Mouse (Mus musculus) CH12.LX (cell line): ENCODE measurements at regions not wholly inside any gene's neighbourhood (a gene's known extent, or its start where the extent isn't known, plus 50 kb on each side); places are given as distances from the start of the nearest gene placed in this dataset.
A peak's percentile ranks its signal among the peaks of the same experiment; 100 is the strongest.

Experiments used
- DNase-seq: peaks from one replicate; pipeline ENCODE4 v3.0.0-alpha.2; 2013; ENCODE audit errors: extremely low read depth
- H3K27ac ChIP-seq: 2 replicates; pipeline ENCODE4 v1.5.1; 2012; ENCODE audit warnings: low read depth, mild to moderate bottlenecking, control low read depth, moderate library complexity; ENCODE audit not compliant: insufficient read depth
- H3K27me3 ChIP-seq: replicated peaks from 2 replicates; pipeline ENCODE3; 2012; ENCODE audit warnings: inconsistent platforms
- H3K36me3 ChIP-seq, 2 experiments: replicated peaks in 1 of 2; 2 replicates each; pipeline versions ENCODE3 to v1.6.1; 2012; ENCODE audit warnings: inconsistent platforms in 1 of 2, low read length in 1 of 2, mild to moderate bottlenecking in 1 of 2, mixed read lengths in 1 of 2, moderate library complexity in 1 of 2; ENCODE audit not compliant: control insufficient read depth in 1 of 2, insufficient read depth in 1 of 2
- H3K4me1 ChIP-seq, 2 experiments: 2 replicates each; pipeline ENCODE4 v1.6.1; 2012; ENCODE audit warnings: inconsistent platforms in 1 of 2, moderate library complexity in 1 of 2; ENCODE audit not compliant: insufficient read depth in 2 of 2, control insufficient read depth in 1 of 2
- H3K4me2 ChIP-seq: 2 replicates; pipeline ENCODE4 v1.6.1; 2012; ENCODE audit warnings: low read depth, mild to moderate bottlenecking, control low read depth; ENCODE audit not compliant: poor library complexity, insufficient read depth, severe bottlenecking
- H3K4me3 ChIP-seq, 3 experiments: fragments of 150-350 bp in 1 of 3; sonication (generic) in 1 of 3; replicated peaks in 1 of 3; 2 replicates each; pipeline versions ENCODE3 to v1.5.1; 2011 to 2012; ENCODE audit warnings: low read depth in 2 of 3, low read length in 2 of 3, mild to moderate bottlenecking in 2 of 3, moderate library complexity in 2 of 3, control low read depth in 1 of 3, improper control_type of control experiment in 1 of 3, inconsistent platforms in 1 of 3, mixed read lengths in 1 of 3; ENCODE audit not compliant: poor library complexity in 1 of 3
- H3K79me2 ChIP-seq: replicated peaks from 2 replicates; pipeline ENCODE4 v1.6.1; 2012; ENCODE audit warnings: mild to moderate bottlenecking, moderate library complexity; ENCODE audit not compliant: control insufficient read depth, poor library complexity, insufficient read depth, severe bottlenecking; ENCODE audit errors: extremely low read depth
- H3K9ac ChIP-seq: 2 replicates; pipeline ENCODE4 v1.6.1; 2012; ENCODE audit warnings: low read depth, mild to moderate bottlenecking, control low read depth, moderate library complexity; ENCODE audit not compliant: insufficient read depth
- H3K9me3 ChIP-seq: replicated peaks from 2 replicates; pipeline ENCODE3; 2012; ENCODE audit warnings: low read length, inconsistent platforms, mixed read lengths
- BHLHE40 ChIP-seq: IDR thresholded peaks from 2 replicates; pipeline ENCODE4 v1.6.1; 2011; ENCODE audit warnings: mild to moderate bottlenecking, low read depth, low read length, improper control_type of control experiment
- CHD2 ChIP-seq: IDR thresholded peaks from 2 replicates; pipeline ENCODE4 v1.6.1; 2011; ENCODE audit warnings: low read length, improper control_type of control experiment
- E2F4 ChIP-seq: IDR thresholded peaks from 2 replicates; pipeline ENCODE4 v1.6.1; 2011; ENCODE audit warnings: low read depth, low read length, improper control_type of control experiment; ENCODE audit not compliant: insufficient replicate concordance
- EP300 ChIP-seq: IDR thresholded peaks from 2 replicates; pipeline ENCODE4 v1.6.1; 2011; ENCODE audit warnings: low read length, improper control_type of control experiment
- ETS1 ChIP-seq: conservative IDR thresholded peaks from 2 replicates; pipeline ENCODE4 v1.6.1; 2012; ENCODE audit warnings: low read depth, mild to moderate bottlenecking, inconsistent platforms, low read length, improper control_type of control experiment, moderate library complexity
- IRF4 ChIP-seq: IDR thresholded peaks from 2 replicates; pipeline ENCODE4 v1.6.1; 2014; ENCODE audit warnings: low read depth, mild to moderate bottlenecking, inconsistent platforms, low read length, improper control_type of control experiment
- JUN ChIP-seq: IDR thresholded peaks from 2 replicates; pipeline ENCODE4 v1.6.1; 2011; ENCODE audit warnings: low read depth, mild to moderate bottlenecking, low read length, improper control_type of control experiment, moderate library complexity; ENCODE audit not compliant: insufficient read depth
- JUND ChIP-seq: conservative IDR thresholded peaks from 2 replicates; pipeline ENCODE4 v1.6.1; 2011; ENCODE audit warnings: low read depth, low read length, improper control_type of control experiment
- KAT2A ChIP-seq: IDR thresholded peaks from 2 replicates; pipeline ENCODE4 v1.6.1; 2012; ENCODE audit warnings: low read length, improper control_type of control experiment, inconsistent platforms; ENCODE audit not compliant: insufficient replicate concordance
- MAFK ChIP-seq: IDR thresholded peaks from 2 replicates; pipeline ENCODE4 v1.6.1; 2011; ENCODE audit warnings: low read length, improper control_type of control experiment; ENCODE audit not compliant: insufficient replicate concordance
- MEF2A ChIP-seq: IDR thresholded peaks from 2 replicates; pipeline ENCODE4 v1.6.1; 2014; ENCODE audit warnings: low read depth, mild to moderate bottlenecking, inconsistent platforms, low read length, improper control_type of control experiment, borderline replicate concordance
- MXI1 ChIP-seq: IDR thresholded peaks from 2 replicates; pipeline ENCODE4 v1.6.1; 2011; ENCODE audit warnings: mild to moderate bottlenecking, low read depth, low read length, improper control_type of control experiment
- NRF1 ChIP-seq: IDR thresholded peaks from 2 replicates; pipeline ENCODE4 v1.6.1; 2014; ENCODE audit warnings: low read depth, mild to moderate bottlenecking, inconsistent platforms, low read length, improper control_type of control experiment, moderate library complexity
- PAX5 ChIP-seq: IDR thresholded peaks from 2 replicates; pipeline ENCODE4 v1.6.1; 2012; ENCODE audit warnings: low read length, inconsistent platforms, mixed read lengths
- POLR2A ChIP-seq: IDR thresholded peaks from 2 replicates; pipeline ENCODE4 v1.6.1; 2011; ENCODE audit warnings: low read depth, mild to moderate bottlenecking, improper control_type of control experiment, low read length
- RCOR1 ChIP-seq: conservative IDR thresholded peaks from 2 replicates; pipeline ENCODE4 v1.6.1; 2012; ENCODE audit warnings: low read depth, mild to moderate bottlenecking, inconsistent platforms, low read length, improper control_type of control experiment
- SIN3A ChIP-seq: IDR thresholded peaks from 2 replicates; pipeline ENCODE4 v1.6.1; 2012; ENCODE audit warnings: low read length, improper control_type of control experiment, inconsistent platforms
- SMC3 ChIP-seq: IDR thresholded peaks from 2 replicates; pipeline ENCODE4 v1.6.1; 2011; ENCODE audit warnings: low read depth, low read length, improper control_type of control experiment
- UBTF ChIP-seq: IDR thresholded peaks from 2 replicates; pipeline ENCODE4 v1.6.1; 2012; ENCODE audit warnings: low read depth, mild to moderate bottlenecking, inconsistent platforms, low read length, improper control_type of control experiment, moderate library complexity
- USF1 ChIP-seq: IDR thresholded peaks from 2 replicates; pipeline ENCODE4 v1.6.1; 2014; ENCODE audit warnings: low read depth, mild to moderate bottlenecking, inconsistent platforms, low read length, improper control_type of control experiment
- ZKSCAN1 ChIP-seq: IDR thresholded peaks from 2 replicates; pipeline ENCODE4 v1.6.1; 2012; ENCODE audit warnings: low read depth, inconsistent platforms, low read length, improper control_type of control experiment, borderline replicate concordance
- ZNF384 ChIP-seq: IDR thresholded peaks from 2 replicates; pipeline ENCODE4 v1.6.1; 2012; ENCODE audit warnings: low read depth, low read length, improper control_type of control experiment, inconsistent platforms
- dilution Hi-C: fragments of 300-500 bp; cut with MboI; formaldehyde crosslinking; loops from 2 replicates; pipeline ENCODE4 v1.14.3; 2020; ENCODE audit warnings: low sequenced_read_pairs; ENCODE audit not compliant: extremely low pct_unique_long_range_greater_than_20kb, extremely low pct_ligation_motif_present
- in situ Hi-C: fragments of 300-500 bp; cut with MboI; formaldehyde crosslinking; loops from 3 replicates; pipeline ENCODE4 v1.14.3; 2019; ENCODE audit warnings: low sequenced_read_pairs, low pct_ligation_motif_present, low pct_unique_long_range_greater_than_20kb, mixed read lengths

DNA sequence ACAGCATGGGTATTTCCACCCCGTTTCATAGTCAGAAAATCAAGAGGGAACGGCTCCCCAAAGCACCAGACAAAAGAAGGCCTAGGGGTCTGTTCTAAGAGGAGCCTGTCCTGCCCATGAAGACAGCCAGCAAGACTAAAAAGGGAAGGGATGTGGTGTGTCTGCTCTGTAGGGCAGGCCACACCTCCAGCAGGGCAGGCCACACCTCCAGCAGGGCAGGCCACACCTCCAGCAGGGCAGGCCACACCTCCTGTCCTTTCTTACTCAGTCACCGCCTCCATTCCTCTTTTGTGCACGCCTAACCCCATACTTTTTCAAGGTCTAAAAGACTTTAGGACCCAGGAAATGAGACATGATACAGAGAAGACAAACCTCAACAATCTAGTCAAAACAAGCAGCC is 69.8 kb upstream of the Blcap start:
- in situ Hi-C loops = no loop called here
- Histone ChIP-seq H3K27me3 (peaks cover 10% of the 10 kb centered on the region), H3K36me3 (no peaks in the 10 kb centered on the region), H3K27ac (no peak overlapping the region), H3K4me2 (no peak overlapping the region), H3K79me2 (no peaks in the 10 kb centered on the region), H3K4me1 (peaks cover 0 to 10% of the 10 kb centered on the region in 2 experiments; a peak in 2 of 4 replicates), H3K4me3 (no peak overlapping the region), H3K9ac (no peak overlapping the region), H3K9me3 (peaks cover 15% of the 10 kb centered on the region)
- peak; percentile 28 for DNase-seq
- dilution Hi-C loops = no loop called here
- TF ChIP-seq NRF1 (no peak), EP300 (no peak), SMC3 (no peak), KAT2A (no peak), PAX5 (no peak), JUND (no peak), BHLHE40 (no peak), UBTF (no peak), ZNF384 (no peak)

DNA sequence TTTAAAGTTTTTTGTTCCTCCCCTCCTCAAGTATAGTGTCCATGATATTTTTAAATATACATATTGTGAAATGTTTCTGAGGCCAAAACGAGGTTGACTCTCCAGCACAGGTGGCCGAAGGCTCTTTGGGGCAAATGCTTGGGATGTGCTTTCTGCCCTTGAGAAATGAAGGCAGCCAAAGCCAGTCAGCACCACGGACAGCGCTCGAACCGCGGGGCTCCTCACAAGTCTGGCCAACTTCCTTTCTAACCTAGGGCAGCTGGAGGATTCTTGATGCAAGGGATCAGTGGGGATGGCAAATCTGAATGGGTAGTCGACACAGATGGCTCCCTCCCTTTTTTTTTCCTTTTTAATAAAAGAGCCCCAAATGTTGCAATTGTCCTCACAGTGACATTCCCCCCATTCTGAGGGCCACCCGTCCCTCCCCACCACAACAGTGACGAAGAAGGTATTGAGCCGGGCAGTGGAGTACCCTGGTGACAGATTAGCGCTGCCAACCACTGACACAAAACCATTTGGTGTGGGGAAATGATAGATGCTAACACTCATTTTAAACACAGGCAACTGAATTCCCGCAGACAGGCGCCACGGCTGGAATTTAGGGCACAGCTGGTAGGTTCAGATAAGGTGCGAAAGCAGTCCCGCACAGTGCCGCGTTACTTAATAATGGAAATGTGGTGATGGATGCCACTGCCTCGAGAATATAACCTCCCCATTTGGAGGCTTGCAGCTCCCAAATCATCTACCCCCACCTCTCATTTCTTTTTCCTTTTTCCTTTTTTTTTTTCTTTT is 73.4 kb upstream of the Ctnnbl1 start:
- peaks cover 40% of the 10 kb centered on the region for H3K27me3 ChIP-seq
- no peak for TF ChIP-seq MXI1
- no peak for TF ChIP-seq MAFK
- TF ChIP-seq SMC3 = no peak
- no peak for TF ChIP-seq MEF2A
- TF ChIP-seq USF1 = no peak
- TF ChIP-seq POLR2A = no peak
- TF ChIP-seq RCOR1 = no peak
- no peak for TF ChIP-seq ETS1
- TF ChIP-seq CHD2 = no peak
- TF ChIP-seq E2F4 = no peak
- TF ChIP-seq JUN = no peak
- TF ChIP-seq BHLHE40 = no peak
- TF ChIP-seq SIN3A = no peak
- no peak for TF ChIP-seq ZKSCAN1
- TF ChIP-seq JUND = no peak
- TF ChIP-seq IRF4 = no peak
- no peak for TF ChIP-seq PAX5
- TF ChIP-seq, all 38 proteins: peak for 0
- H3K4me1 ChIP-seq = no peaks in the 10 kb centered on the region
- no peak overlapping the region for H3K9ac ChIP-seq
- DNase-seq = peak; percentile 34
- no peak overlapping the region for H3K4me3 ChIP-seq
- H3K9me3 ChIP-seq = peaks cover 12% of the 10 kb centered on the region
- H3K27ac ChIP-seq = no peak overlapping the region
- H3K4me2 ChIP-seq = no peak overlapping the region
- no peaks in the 10 kb centered on the region for H3K36me3 ChIP-seq
- in situ Hi-C loops (no loop called here), dilution Hi-C loops (no loop called here)
- no peaks in the 10 kb centered on the region for H3K79me2 ChIP-seq
